Mouse (Mus musculus): ENCODE data around the gene Eid2b.
A peak's percentile ranks its signal among the peaks of the same experiment; 100 is the strongest.

DNA sequence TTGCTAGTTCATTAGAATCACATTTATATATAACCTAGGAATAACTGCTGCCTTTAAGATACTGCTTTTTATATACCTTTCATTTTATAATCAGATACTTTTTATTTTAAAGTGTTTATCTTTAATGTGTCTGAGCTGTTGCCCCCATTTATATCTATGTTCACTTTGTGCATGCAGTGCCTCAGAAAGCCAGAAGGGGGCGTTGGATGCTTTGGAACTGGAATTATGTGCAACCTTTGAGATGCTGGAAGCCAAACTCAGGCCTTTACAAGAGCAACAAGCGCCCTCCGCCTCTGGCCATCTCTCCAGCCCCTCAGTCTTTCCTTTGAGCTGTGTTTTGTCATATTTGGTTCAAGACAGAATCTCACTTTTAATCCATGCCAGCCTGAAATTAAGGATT, 5.8 kb upstream of the Eid2b start:
- TF ChIP-seq CTCF (IDR thresholded peaks at IDR 0.05; ENCODE audit: low read depth) = peak; percentile 47
- TF ChIP-seq EP300 (optimal IDR thresholded peaks at IDR 0.05) = no peak
